In the genomic region with DNA sequence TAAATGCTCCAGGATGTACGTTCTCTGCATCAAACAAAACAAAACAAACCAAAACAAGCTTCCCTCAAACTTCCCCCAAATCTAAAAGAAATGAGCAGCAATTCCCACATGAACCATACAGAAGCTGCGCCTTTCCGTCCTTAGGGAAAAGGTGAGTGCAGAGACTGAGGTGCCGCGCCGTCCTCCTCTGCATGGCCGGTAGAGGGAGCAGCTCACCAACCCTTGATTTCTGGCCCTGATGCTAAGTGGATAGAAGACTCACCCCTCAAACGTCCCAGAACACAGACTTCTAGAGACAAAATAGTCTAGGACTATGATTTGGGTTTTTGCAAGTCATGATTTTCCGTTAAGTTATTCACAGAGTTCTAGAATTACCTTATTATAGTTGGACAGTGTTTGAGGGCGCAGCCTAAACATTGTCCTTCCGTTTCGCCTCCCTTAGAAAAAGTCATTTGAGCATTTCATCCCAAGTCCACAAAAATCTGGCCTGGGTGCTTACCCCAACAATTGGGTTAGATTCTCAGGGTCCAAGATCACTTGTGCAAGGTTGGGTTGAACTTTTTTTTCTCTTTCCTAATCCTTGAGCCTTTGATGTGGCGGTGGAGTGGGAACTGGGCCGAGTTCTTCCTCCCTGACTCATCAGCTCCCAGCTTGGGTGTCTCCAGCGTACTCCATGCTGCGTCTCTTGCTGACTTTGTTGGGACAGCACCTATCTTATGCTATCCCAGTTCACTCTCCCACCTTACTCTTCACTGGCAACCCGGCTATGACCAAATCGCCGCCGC, we compare ENCODE assay signal across 8 mouse cellular contexts. TPM values are rescaled to one million over a fixed set of nuclear protein-coding genes. Genes with fewer than 3 reads are reported as not detected.
DNase-seq lines count a peak whose midpoint lies in the region; ATAC-seq and TF ChIP-seq lines count a peak whose summit lies in the region.
"Had no signal": no experiment of that assay in that cellular context is flagged by ENCODE, and none has a peak within 500 bp of the region (broad histone marks: within the 10 kb centered on the region; RNA-seq: fewer than 3 reads in every experiment).

No protein-coding gene starts in this region.

- no peaks in the 10 kb centered on the region for H3K36me3 ChIP-seq in embryonic facial prominence, embryonic 10.5 days (replicated peaks)
- no peaks in the 10 kb centered on the region for H3K36me3 ChIP-seq in midbrain, postnatal 0 days (ENCODE audit: insufficient read depth, low read length)
- H3K36me3 ChIP-seq: neural tube, embryonic 13.5 days had no signal

- 55% methylated on average over 20 of the region's 20 CpGs for WGBS in embryonic facial prominence, embryonic 10.5 days
- 55% methylated on average over 20 of the region's 20 CpGs for WGBS in midbrain, postnatal 0 days

- H3K4me1 ChIP-seq in embryonic facial prominence, embryonic 10.5 days: no peaks in the 10 kb centered on the region
- H3K4me1 ChIP-seq in midbrain, postnatal 0 days (ENCODE audit: insufficient read depth, low read length): no peaks in the 10 kb centered on the region
- H3K4me1 ChIP-seq: neural tube, embryonic 13.5 days had no signal

- H3K9me3 ChIP-seq in embryonic facial prominence, embryonic 10.5 days: no peaks in the 10 kb centered on the region; the same call in 1 of the 2 replicates
- 0 out of 2 replicates have a peak, but pooled peaks cover 6% of the 10 kb centered on the region for H3K9me3 ChIP-seq in midbrain, postnatal 0 days (ENCODE audit: low read length)

- no peak overlapping the region for H3K27ac ChIP-seq in embryonic facial prominence, embryonic 10.5 days (replicated peaks)
- H3K27ac ChIP-seq in midbrain, postnatal 0 days (ENCODE audit: low read depth, low read length): no peak overlapping the region
- H3K27ac ChIP-seq: neural tube, embryonic 13.5 days had no signal

- no peak overlapping the region for H3K9ac ChIP-seq in midbrain, postnatal 0 days (replicated peaks; ENCODE audit: low read length, poor library complexity, severe bottlenecking)
- H3K9ac ChIP-seq: neural tube, embryonic 13.5 days had no signal

- peak; percentile 65 to 74 for DNase-seq in right cerebral cortex, adult 2 months (ENCODE audit: low spot score in 2 of 2)
- no peak for DNase-seq in right cerebral cortex, postnatal 36 days (ENCODE audit: low spot score in 2 of 2)
- DNase-seq in ZHBTc4 (ENCODE audit: low read depth, low spot score): peak; percentile 74
- DNase-seq in embryonic facial prominence, embryonic 10.5 days (ENCODE audit: low spot score): peak; percentile 81
- DNase-seq in heart, postnatal 10 days: peak; percentile 77 to 82
- peak; percentile 44 to 63 for DNase-seq in left cerebral cortex, postnatal 10 days (ENCODE audit: extremely low spot score in 1 of 2, low spot score in 2 of 2)
- peak; percentile 58 for DNase-seq in midbrain, postnatal 0 days (ENCODE audit: low spot score)

- intact Hi-C loops in heart, postnatal 10 days (cut with DNase I): loop anchor here (1.0 kb wide), 1 partner anchor 612 kb away; no protein-coding TSS in a partner anchor
- intact Hi-C loops in left cerebral cortex, postnatal 10 days (cut with DNase I): loop anchor here (10.0 kb wide), 1 partner anchor 318 kb away; a partner anchor contains a TSS

- H3K4me2 ChIP-seq in midbrain, postnatal 0 days (ENCODE audit: low read depth, low read length, poor library complexity, severe bottlenecking): no peak overlapping the region
- H3K4me2 ChIP-seq: neural tube, embryonic 13.5 days had no signal

- peaks cover 11% of the 10 kb centered on the region for H3K27me3 ChIP-seq in embryonic facial prominence, embryonic 10.5 days (replicated peaks; ENCODE audit: low read depth, poor library complexity, severe bottlenecking)
- no peaks in the 10 kb centered on the region for H3K27me3 ChIP-seq in midbrain, postnatal 0 days (ENCODE audit: insufficient read depth, low read length)

- peak; percentile 80 for TF ChIP-seq CTCF in midbrain, postnatal 0 days (IDR thresholded peaks at IDR 0.05)

- ATAC-seq in midbrain, postnatal 0 days (ENCODE audit: low FRiP score): no peak

- no peak overlapping the region for H3K4me3 ChIP-seq in embryonic facial prominence, embryonic 10.5 days
- no peak overlapping the region for H3K4me3 ChIP-seq in midbrain, postnatal 0 days (ENCODE audit: low read depth, low read length)
- H3K4me3 ChIP-seq: neural tube, embryonic 13.5 days had no signal

RNA-seq across cellular contexts. Expression of a gene that starts 33.5 kb away (rescaled TPM):
- 40.7 and 41.3 TPM in 2 replicates for polyA plus RNA-seq in embryonic facial prominence, embryonic 10.5 days (2016; fragmentation: Nextera tagmentation; extraction: Ambion mirVana)
- total RNA-seq in heart, postnatal 10 days (2021): 10 to 100 TPM; 51.2 to 53.3 TPM
- total RNA-seq in left cerebral cortex, postnatal 10 days (2021): 10 to 100 TPM; 67.4 to 67.6 TPM
- total RNA-seq in midbrain, postnatal 0 days (2014; rRNA removed): 33.7 and 35.2 TPM in 2 replicates
- 32.6 and 37.3 TPM in 2 replicates for polyA plus RNA-seq in midbrain, postnatal 0 days (2015; fragmentation: Nextera tagmentation; extraction: Ambion mirVana)

Comparison
In these comparisons a context has a peak if more than half of its experiments do, and no peak if none do; other contexts are left out.
1. DNase-seq: peak in right cerebral cortex, adult 2 months (2 of 2), ZHBTc4 (single experiment), embryonic facial prominence, embryonic 10.5 days (single experiment), heart, postnatal 10 days (2 of 2), left cerebral cortex, postnatal 10 days (2 of 2) and midbrain, postnatal 0 days (single experiment); none in right cerebral cortex, postnatal 36 days (0 of 2).